ENCODE assay signal across 50 mouse cellular contexts in the genomic region with DNA sequence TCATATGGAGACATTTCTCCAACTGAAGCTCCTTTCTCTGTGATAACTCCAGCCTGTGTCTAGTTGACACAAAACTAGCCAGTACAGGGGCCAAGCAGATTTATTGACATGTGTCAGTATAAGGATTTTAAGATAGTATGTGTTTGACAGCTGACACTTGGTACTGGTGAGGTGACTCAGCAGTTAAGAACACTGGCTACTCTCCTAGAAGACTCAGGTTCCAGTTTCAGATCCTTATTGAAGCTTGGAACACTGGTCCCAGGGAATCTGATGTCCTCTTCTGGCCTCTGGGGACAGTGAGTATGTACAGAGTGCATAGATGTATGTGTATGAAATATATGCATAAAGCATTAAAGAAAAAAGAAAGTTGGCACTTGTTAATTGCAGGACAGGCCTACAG. TPM values are rescaled to one million over a fixed set of nuclear protein-coding genes. Genes with fewer than 3 reads are reported as not detected.
"Had no signal": no experiment of that assay in that cellular context is flagged by ENCODE, and none has a peak within 500 bp of the region (broad histone marks: within the 10 kb centered on the region; RNA-seq: fewer than 3 reads in every experiment).

No protein-coding gene starts in this region.

- DNase-seq: heart, postnatal 10 days; heart, postnatal 14 days; heart, postnatal 36 days; heart, postnatal 4 days; kidney, adult 11 months; kidney, adult 18-20 months; kidney, adult 8-10 months; kidney, adult 9 months; kidney, postnatal 10 days; kidney, postnatal 14 days; kidney, postnatal 25 days; kidney, postnatal 36 days; kidney, postnatal 4 days; layer of hippocampus, adult 9-11 months; layer of hippocampus, postnatal 36 days had no signal

- H3K36me3 ChIP-seq: heart, embryonic 10.5 days; heart, embryonic 12.5 days; heart, embryonic 13.5 days; heart, embryonic 15.5 days; hindbrain, embryonic 10.5 days; hindbrain, embryonic 12.5 days; hindbrain, embryonic 13.5 days; hindbrain, embryonic 15.5 days; intestine, embryonic 15.5 days; kidney, embryonic 15.5 days had no signal

- H3K27ac ChIP-seq: heart, embryonic 10.5 days; heart, embryonic 13.5 days; heart, embryonic 15.5 days; hindbrain, embryonic 10.5 days; hindbrain, embryonic 12.5 days; hindbrain, embryonic 13.5 days; hindbrain, embryonic 14.5 days; hindbrain, embryonic 15.5 days; hindbrain, postnatal 0 days; intestine, embryonic 15.5 days; kidney, embryonic 15.5 days; kidney, postnatal 0 days; layer of hippocampus, adult 2 months; left cerebral cortex, adult 2 months had no signal

- H3K27me3 ChIP-seq: heart, embryonic 12.5 days; heart, embryonic 13.5 days; heart, embryonic 15.5 days; hindbrain, embryonic 12.5 days; hindbrain, embryonic 13.5 days; hindbrain, embryonic 15.5 days; intestine, embryonic 15.5 days; kidney, embryonic 15.5 days had no signal

- ATAC-seq: hindbrain, embryonic 16.5 days; hindbrain, postnatal 0 days; inflammation-experienced regulatory T-cells, adult 6 months; intestine, embryonic 15.5 days; intestine, embryonic 16.5 days; intestine, postnatal 0 days had no signal

- H3K4me1 ChIP-seq: heart, embryonic 10.5 days; heart, embryonic 12.5 days; heart, embryonic 13.5 days; heart, embryonic 15.5 days; hindbrain, embryonic 10.5 days; hindbrain, embryonic 12.5 days; hindbrain, embryonic 13.5 days; hindbrain, embryonic 15.5 days; intestine, embryonic 15.5 days; kidney, embryonic 15.5 days had no signal

- H3K4me3 ChIP-seq: heart, embryonic 10.5 days; heart, embryonic 12.5 days; heart, embryonic 13.5 days; heart, embryonic 15.5 days; hindbrain, embryonic 10.5 days; hindbrain, embryonic 12.5 days; hindbrain, embryonic 13.5 days; hindbrain, embryonic 15.5 days; intestine, embryonic 15.5 days; kidney, embryonic 15.5 days; layer of hippocampus, adult 2 months; left cerebral cortex, adult 2 months had no signal

RNA-seq across cellular contexts. Expression of gene Ptchd1, which starts 27.2 kb away (rescaled TPM):
- total RNA-seq: hematopoietic stem cell, adult 5-6 weeks had no signal
- polyA plus RNA-seq: inflammation-experienced regulatory T-cells, adult 6 months; large intestine, adult 2 months had no signal

RNA-seq across cellular contexts. Expression of gene Gm15155, which starts 28.2 kb away (rescaled TPM):
- total RNA-seq: heart, postnatal 10 days; heart, postnatal 14 days; heart, postnatal 25 days; heart, postnatal 36 days; heart, postnatal 4 days; hematopoietic stem cell, adult 5-6 weeks; hindbrain, postnatal 0 days; layer of hippocampus, adult 18-20 months; layer of hippocampus, adult 2 months; layer of hippocampus, adult 8-10 months; layer of hippocampus, postnatal 10 days; layer of hippocampus, postnatal 14 days; layer of hippocampus, postnatal 25 days; layer of hippocampus, postnatal 36 days had no signal
- polyA plus RNA-seq: heart, embryonic 10.5 days; heart, embryonic 11.5 days; heart, embryonic 12.5 days; heart, embryonic 13.5 days; heart, embryonic 14.5 days; heart, embryonic 15.5 days; heart, embryonic 16.5 days; heart, postnatal 0 days; hindbrain, embryonic 10.5 days; hindbrain, embryonic 11.5 days; hindbrain, embryonic 12.5 days; hindbrain, embryonic 13.5 days; hindbrain, embryonic 14.5 days; inflammation-experienced regulatory T-cells, adult 6 months; intestine, embryonic 14.5 days; intestine, embryonic 15.5 days; intestine, embryonic 16.5 days; intestine, postnatal 0 days; kidney, embryonic 14.5 days; kidney, embryonic 15.5 days; kidney, embryonic 16.5 days; kidney, postnatal 0 days; large intestine, adult 2 months had no signal
